Mouse (Mus musculus) neural tube, embryonic 12.5 days (tissue): Measurements from ENCODE around the gene Zfp982. TPM values are rescaled to one million over a fixed set of nuclear protein-coding genes. Genes with fewer than 3 reads are reported as not detected.
A peak's percentile ranks its signal among the peaks of the same experiment; 100 is the strongest.
"Not testable (repeated sequence)": the region's sequence is repeated elsewhere in the genome, so short reads cannot be mapped to it uniquely, and the experiment has no call there.

ENCODE experiments used
- ATAC-seq: fragments of 200-750 bp; cut with Nextera tagmentation; 2 replicates; pipeline ENCODE4 v1.8.0; 2017; ENCODE audit warnings: low read depth, mild to moderate bottlenecking, moderate TSS enrichment, moderate library complexity; ENCODE audit not compliant: low FRiP score
- H3K27ac ChIP-seq: fragments of 300-500 bp; sonication (generic); 2 replicates; pipeline ENCODE4 v1.5.1; 2016
- H3K27me3 ChIP-seq: fragments of 300-500 bp; sonication (generic); replicated peaks from 2 replicates; pipeline ENCODE4 v1.6.1; 2016; ENCODE audit warnings: mild to moderate bottlenecking
- H3K36me3 ChIP-seq: fragments of 300-500 bp; sonication (generic); 2 replicates; pipeline ENCODE4 v1.6.1; 2016; ENCODE audit warnings: mild to moderate bottlenecking
- H3K4me1 ChIP-seq: fragments of 300-500 bp; sonication (generic); 2 replicates; pipeline ENCODE4 v1.6.1; 2016
- H3K4me2 ChIP-seq: fragments of 300-500 bp; sonication (generic); replicated peaks from 2 replicates; pipeline ENCODE4 v1.6.1; 2016; ENCODE audit warnings: mild to moderate bottlenecking
- H3K4me3 ChIP-seq: fragments of 300-500 bp; sonication (generic); 2 replicates; pipeline ENCODE4 v1.5.1; 2016
- H3K9ac ChIP-seq: fragments of 300-500 bp; sonication (generic); 2 replicates; pipeline ENCODE4 v1.6.1; 2016; ENCODE audit warnings: mild to moderate bottlenecking
- H3K9me3 ChIP-seq: fragments of 300-500 bp; sonication (generic); 2 replicates; pipeline ENCODE4 v1.6.1; 2016; ENCODE audit warnings: mild to moderate bottlenecking
- WGBS: fragments of 180-500 bp; shearing (Covaris S2); methylation state at CpG from one replicate; pipeline ENCODE4 v1.1.7; 2016; 5-methylcytosine and 5-hydroxymethylcytosine counted together
- polyA plus RNA-seq: library from polyadenylated mRNA; unstranded; fragments of >200 nt; fragmentation: Nextera tagmentation; extraction: Ambion mirVana; gene quantifications from 2 replicates; pipeline ENCODE4 v1.2.1, GENCODE M21; 2016

The Zfp982 gene
- polyA plus RNA-seq = 6.3 and 7.7 TPM in 2 replicates

DNA sequence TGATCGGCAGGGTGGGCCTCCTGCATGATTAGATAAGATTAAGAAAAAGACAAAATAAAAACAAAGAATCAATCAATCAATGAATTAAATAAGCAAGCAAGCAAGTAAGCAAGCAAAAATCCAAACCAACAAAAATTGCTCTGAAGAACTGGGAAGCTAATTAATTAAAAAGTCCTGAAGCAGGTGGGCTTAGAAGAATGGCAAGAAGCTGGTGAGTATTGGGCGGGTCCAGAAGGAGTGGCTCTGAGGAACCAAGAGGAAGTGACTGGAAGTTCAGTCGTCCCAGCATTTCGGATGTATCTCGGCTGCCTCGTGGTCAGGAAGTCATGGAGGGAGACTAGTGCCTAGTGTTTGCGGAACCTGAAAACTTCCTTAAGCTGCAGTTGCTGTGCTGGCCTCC, at the start of gene Zfp982:
TSS of gene Zfp982 (plus strand) at position 301 of the 400 bp plus-strand sequence.
- H3K4me1 ChIP-seq, H3K36me3 ChIP-seq, H3K4me3 ChIP-seq, H3K4me2 ChIP-seq, ATAC-seq, H3K9ac ChIP-seq, H3K27ac ChIP-seq, H3K27me3 ChIP-seq: not testable (repeated sequence)
- H3K9me3 ChIP-seq = peaks cover 33% of the 10 kb centered on the region
- WGBS = 88% methylated on average over 7 of the region's 7 CpGs

DNA sequence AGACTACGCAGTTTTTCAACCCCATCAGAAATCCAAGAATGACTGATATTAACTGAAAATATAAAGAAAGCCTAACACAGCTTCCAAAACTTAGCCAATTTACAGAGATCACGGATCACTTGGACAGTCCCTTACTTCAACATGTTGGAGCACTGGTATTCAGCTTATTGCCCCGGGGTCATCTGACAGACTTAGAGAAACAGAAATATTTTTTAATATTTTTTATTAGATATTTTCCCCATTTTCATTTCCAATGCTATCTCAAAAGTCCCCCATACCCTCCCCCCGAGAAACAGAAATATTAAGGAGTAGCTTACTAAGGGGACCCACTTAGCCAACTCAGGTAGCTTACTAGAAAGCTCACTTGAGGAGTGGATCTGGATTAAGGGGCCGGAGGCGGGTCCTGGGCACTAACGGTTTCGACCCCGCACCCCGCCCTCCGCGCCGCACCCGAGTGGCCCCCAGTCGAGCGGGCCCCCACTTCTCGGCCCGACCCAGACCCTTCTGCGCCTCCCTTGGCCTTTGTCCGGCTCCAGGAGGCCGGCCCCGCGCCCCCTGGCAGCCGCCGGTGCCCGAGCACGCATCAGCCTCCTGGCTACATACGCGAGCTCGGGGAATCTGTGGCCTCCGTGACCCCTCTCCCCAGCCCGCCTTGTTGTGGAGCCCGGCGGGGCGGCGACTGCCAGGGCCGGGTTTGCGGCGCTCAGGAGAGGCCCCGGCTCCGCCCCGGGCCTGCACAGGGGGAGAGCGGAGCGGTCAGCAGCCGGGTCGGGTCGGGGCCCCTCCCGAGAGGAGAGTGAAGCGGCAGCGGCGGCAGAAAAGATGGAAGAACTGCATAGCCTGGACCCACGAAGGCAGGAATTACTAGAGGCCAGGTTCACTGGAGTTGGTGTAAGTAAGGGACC, 49.3 kb upstream of the Zfp982 start:
- Histone ChIP-seq H3K9ac (peak overlapping the region; percentile 83), H3K4me2 (peak overlapping the region; percentile 88), H3K4me3 (peak overlapping the region; percentile 52)
- not testable (repeated sequence) for H3K36me3 ChIP-seq, H3K27ac ChIP-seq, H3K9me3 ChIP-seq, H3K4me1 ChIP-seq, H3K27me3 ChIP-seq
- WGBS = 6% methylated on average over 52 of the region's 52 CpGs
- ATAC-seq = peak; percentile 98

DNA sequence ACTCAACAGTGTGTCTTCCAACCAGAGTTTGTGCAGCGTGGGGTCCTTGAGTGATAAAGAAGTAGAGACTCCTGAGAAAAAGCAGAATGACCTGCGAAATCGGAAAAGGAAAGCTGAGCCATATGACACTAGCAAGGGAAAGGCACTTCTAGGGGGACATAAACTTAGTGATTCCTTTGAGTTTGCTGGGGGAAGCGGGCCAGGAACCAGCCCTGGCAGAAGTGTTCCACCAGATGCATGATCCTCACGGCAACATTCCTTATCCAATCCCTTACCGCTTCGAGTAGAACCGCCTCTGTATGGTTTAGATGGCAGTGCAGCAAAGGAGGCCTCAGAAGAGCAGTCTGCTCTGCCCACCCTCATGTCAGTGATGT, 48.7 kb upstream of the Zfp982 start:
- peak overlapping the region; percentile 83; the same call in 1 of the 2 replicates for H3K9ac ChIP-seq

DNA sequence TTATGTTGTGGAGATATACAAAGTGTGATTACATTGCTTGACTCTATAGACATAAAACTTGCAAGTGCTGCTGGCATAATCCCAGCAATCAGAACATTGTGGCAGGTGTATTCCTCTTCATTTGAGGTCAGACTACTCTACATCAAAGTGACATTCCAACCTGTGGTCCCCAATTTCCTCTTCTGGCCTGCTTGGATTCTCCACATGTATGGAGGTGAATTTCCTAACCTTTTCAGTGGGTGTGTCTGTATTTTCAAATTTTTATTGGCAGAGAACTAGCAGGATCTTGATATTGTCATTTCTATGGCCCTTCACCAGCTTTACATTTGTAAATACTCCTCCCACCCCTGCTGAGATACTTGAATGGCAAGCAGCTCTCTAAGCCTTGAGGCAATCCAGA, 46.8 kb upstream of the Zfp982 start:
- not testable (repeated sequence) for H3K27ac ChIP-seq, H3K4me3 ChIP-seq, H3K9me3 ChIP-seq, H3K9ac ChIP-seq, H3K36me3 ChIP-seq, H3K27me3 ChIP-seq, H3K4me2 ChIP-seq, H3K4me1 ChIP-seq, ATAC-seq

More for the DNA sequence above, 48.7 kb upstream of the Zfp982 start:
- not testable (repeated sequence) for H3K4me1 ChIP-seq, H3K27ac ChIP-seq, H3K27me3 ChIP-seq, H3K9me3 ChIP-seq, H3K36me3 ChIP-seq
- peak overlapping the region; percentile 52 for H3K4me3 ChIP-seq
- WGBS = 41% methylated on average over 8 of the region's 8 CpGs
- peak; percentile 31; the same call in 1 of the 2 replicates for ATAC-seq
- H3K4me2 ChIP-seq = peak overlapping the region; percentile 88

DNA sequence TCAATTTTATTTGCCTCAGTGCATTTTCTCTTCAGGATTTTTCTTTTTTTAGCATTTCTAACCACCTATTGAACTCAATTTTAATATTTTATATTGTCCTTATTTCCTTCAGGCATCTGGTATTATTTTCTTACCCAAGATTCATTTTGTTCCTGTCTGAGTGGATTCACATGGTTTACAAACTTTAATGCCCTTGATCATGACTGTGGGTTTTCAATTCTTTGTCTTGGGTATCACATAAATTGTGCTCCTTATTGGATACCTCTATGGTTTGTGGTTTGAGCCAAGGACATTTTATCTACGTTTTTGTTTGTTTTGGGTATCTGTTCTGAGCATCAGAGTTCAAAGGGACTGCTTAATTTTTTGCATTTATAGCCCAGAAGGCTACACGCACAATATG, 43.9 kb upstream of the Zfp982 start:
- 71% methylated on average over 2 of the region's 2 CpGs for WGBS
- ATAC-seq = no peak
- H3K9me3 ChIP-seq = peaks cover 9% of the 10 kb centered on the region; the same call in 1 of the 2 replicates

DNA sequence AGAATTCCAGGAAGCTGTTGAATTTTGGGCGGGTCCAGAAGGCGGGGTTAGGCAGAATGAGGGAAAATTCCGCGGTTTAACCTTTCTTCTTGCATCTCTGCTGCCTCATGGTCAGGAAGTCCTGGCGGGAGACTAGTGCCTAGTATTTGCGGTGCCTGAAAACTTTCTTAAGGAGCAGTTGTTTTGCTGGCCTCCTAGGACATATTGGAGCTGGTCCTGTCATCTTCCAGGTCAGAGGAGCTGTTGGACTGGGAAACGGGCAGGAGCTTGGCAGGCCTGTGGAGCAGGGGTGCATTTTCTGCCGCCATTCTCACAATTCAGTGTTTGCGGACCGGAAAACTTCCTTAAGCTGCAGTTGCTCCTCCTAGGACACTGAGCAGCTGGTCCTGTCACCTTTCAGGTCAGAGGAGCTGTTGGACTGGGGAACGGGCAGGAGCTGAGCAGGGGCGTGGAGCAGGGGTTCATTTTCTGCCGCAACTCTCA, 43.1 kb upstream of the Zfp982 start:
- WGBS = 34% methylated on average over 13 of the region's 13 CpGs
- H3K4me2 ChIP-seq = peak overlapping the region; percentile 32
- H3K27me3 ChIP-seq = no peaks in the 10 kb centered on the region
- no peaks in the 10 kb centered on the region for H3K36me3 ChIP-seq
- H3K4me3 ChIP-seq = 0 out of 2 replicates have a peak overlapping the region, but pooled peaks have one; percentile 2
- no peak for ATAC-seq
- H3K4me1 ChIP-seq = no peaks in the 10 kb centered on the region
- H3K9ac ChIP-seq = no peak overlapping the region
- peaks cover 9% of the 10 kb centered on the region; the same call in 1 of the 2 replicates for H3K9me3 ChIP-seq
- no peak overlapping the region for H3K27ac ChIP-seq

More for the DNA sequence above, 43.9 kb upstream of the Zfp982 start:
- Histone ChIP-seq H3K27ac (no peak overlapping the region), H3K36me3 (no peaks in the 10 kb centered on the region), H3K4me3 (no peak overlapping the region), H3K4me2 (no peak overlapping the region), H3K9ac (no peak overlapping the region), H3K4me1 (no peaks in the 10 kb centered on the region), H3K27me3 (no peaks in the 10 kb centered on the region)

DNA sequence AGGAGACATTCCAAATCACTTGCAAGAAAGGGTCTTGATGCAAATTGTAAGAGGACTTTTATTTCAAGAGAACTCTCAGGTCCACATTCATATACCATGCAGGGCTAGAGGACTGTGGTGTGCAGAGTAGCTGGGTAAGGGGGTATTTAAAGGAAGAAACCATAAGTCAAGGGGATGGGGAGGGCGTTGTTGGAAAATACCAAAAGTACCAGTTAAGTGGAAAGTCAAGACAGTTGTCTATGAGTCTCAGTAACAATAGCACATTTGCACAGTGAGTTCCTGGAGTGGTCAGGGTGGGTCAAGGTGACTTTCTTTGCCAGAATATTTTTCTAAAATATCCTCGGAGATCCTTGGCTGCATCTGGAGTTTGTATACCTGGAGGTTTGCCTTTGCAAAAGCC, 42.2 kb upstream of the Zfp982 start:
- ATAC-seq, H3K27me3 ChIP-seq, H3K36me3 ChIP-seq, H3K27ac ChIP-seq, H3K4me1 ChIP-seq, H3K4me2 ChIP-seq, H3K4me3 ChIP-seq, H3K9me3 ChIP-seq, H3K9ac ChIP-seq: not testable (repeated sequence)
- WGBS = 72% methylated on average over 2 of the region's 2 CpGs

DNA sequence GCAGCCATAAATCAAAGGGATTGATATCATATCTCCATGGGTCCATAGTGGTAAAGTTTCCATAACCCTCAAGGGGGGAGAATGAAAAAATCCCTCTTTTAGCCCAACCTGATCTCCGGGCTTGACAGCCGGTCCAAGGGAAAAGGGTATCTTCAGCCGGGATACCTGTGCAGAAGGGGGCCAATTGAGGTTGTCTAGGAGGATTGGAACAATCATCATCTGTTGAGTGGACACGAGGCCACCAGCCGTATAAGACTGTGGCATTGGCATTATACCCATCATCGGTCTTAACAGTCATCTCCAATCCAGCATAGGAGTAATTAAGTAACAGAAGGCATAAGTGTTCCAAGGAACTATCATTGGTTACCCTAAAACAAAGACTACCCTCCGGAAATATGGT, 25.0 kb upstream of the Zfp982 start:
- WGBS = 89% methylated on average over 7 of the region's 7 CpGs
- not testable (repeated sequence) for H3K9ac ChIP-seq, ATAC-seq, H3K4me3 ChIP-seq, H3K4me2 ChIP-seq, H3K27ac ChIP-seq, H3K27me3 ChIP-seq, H3K4me1 ChIP-seq, H3K36me3 ChIP-seq
- H3K9me3 ChIP-seq = peaks cover 61% of the 10 kb centered on the region

DNA sequence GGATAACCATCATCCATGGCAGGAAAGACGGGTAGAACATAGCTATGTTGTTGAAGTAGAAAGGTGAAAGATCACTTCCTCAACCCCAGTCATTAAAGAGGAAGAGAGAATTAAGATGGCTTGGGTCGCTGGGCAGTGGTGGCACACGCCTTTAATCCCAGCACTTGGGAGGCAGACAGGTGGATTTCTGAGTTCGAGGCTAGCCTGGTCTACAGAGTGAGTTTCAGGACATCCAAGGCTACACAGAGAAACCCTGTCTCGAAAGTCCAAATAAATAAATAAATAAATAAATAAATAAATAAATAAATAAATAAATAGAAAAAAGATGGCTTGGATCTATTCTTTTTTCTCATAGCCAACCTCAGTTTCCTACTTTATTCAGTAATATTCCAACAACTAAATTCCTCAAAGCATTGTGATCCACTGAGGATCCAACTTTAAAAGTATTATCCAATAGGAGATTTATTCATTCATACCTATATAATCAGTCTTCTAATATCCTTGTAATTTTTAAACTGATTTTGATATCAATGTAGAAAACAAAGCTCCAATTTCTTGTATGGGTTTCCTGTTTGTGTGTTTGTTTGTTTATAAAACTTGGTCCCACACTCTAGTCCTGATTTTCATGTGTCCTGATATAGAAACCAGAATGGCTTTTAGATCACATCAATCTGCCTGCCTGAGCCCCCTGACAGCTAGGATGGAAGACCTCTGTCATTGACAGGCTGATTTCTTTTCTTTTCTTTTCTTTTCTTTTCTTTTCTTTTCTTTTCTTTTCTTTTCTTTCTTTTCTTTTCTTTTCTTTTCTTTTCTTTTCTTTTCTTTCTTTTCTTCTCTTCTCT, 6.8 kb downstream of the Zfp982 start:
- WGBS = 87% methylated on average over 5 of the region's 5 CpGs
- H3K4me3 ChIP-seq, H3K36me3 ChIP-seq, H3K4me2 ChIP-seq, ATAC-seq, H3K27ac ChIP-seq, H3K27me3 ChIP-seq, H3K9ac ChIP-seq, H3K4me1 ChIP-seq: not testable (repeated sequence)
- H3K9me3 ChIP-seq = peaks cover 11% of the 10 kb centered on the region; the same call in 1 of the 2 replicates

DNA sequence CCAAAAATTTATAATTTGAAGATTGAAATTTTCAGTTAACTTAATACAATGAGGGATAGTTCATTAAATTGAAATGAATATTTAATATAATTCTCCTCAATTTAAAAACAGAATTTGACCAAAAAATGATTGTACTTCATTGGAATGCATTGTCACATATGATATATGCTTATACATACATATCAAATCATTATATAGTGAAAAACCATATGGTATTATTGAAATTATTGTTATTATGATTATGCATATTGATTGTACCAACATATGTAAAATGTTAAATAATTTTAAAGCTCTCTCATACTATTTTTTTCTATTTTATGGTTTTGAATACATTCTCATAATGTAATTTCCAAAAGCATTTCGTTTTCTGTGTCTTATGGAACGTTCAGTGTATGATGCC, 17.0 kb downstream of the Zfp982 start:
- Histone ChIP-seq H3K27ac (no peak overlapping the region), H3K4me3 (no peak overlapping the region), H3K36me3 (no peaks in the 10 kb centered on the region), H3K4me1 (no peaks in the 10 kb centered on the region), H3K4me2 (no peak overlapping the region), H3K9ac (no peak overlapping the region), H3K27me3 (no peaks in the 10 kb centered on the region), H3K9me3 (peaks cover 28% of the 10 kb centered on the region)
- no peak for ATAC-seq
- WGBS = 86% methylated on average over 2 of the region's 2 CpGs

DNA sequence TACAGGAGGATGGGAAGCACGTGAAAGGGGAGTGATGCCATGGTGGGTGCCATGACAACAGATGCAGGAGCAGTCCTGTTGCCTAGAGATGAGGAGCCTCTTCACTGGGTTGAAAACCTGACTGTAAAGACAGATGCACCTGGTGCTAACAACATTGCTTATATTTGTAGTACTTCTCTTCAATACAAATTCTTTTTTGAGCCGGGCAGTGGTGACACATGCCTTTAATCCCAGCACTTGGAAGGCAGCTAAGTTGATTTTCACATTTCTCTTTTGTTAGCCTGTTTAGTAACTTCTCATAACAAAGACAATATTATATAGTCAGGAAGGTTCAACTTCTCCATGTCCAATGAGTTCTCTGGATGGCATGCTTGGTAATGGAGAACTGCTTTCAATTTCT, 26.8 kb downstream of the Zfp982 start:
- Histone ChIP-seq H3K9ac (no peak overlapping the region), H3K9me3 (peaks cover 57% of the 10 kb centered on the region), H3K36me3 (no peaks in the 10 kb centered on the region), H3K27ac (no peak overlapping the region), H3K4me3 (no peak overlapping the region), H3K4me1 (no peaks in the 10 kb centered on the region), H3K27me3 (no peaks in the 10 kb centered on the region), H3K4me2 (no peak overlapping the region)
- WGBS = 71% methylated on average over 2 of the region's 2 CpGs
- peak; percentile 38; the same call in 1 of the 2 replicates for ATAC-seq

DNA sequence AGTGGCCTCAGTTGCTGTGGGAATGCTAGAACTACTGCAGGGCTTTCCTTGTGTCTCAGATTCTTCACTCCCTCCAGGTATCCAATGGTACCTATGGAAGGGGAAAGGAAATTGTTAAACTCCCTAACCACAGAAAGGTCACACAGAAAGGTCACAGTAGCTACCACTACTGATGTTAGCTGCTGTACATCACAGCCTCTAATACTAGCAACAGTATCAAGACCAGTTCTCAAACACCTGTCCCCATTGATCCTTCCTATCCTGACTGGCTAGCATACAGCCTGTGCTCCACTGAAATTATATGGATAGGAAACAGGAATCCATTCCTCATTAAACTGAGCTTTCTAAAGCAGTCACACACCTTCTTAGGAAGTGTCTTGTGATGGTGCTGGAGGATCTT, 27.9 kb downstream of the Zfp982 start:
- no peak overlapping the region for H3K9ac ChIP-seq
- H3K4me3 ChIP-seq = no peak overlapping the region
- H3K4me1 ChIP-seq = no peaks in the 10 kb centered on the region
- H3K9me3 ChIP-seq = peaks cover 58% of the 10 kb centered on the region
- H3K27me3 ChIP-seq = no peaks in the 10 kb centered on the region
- ATAC-seq = no peak
- no peak overlapping the region for H3K4me2 ChIP-seq
- H3K36me3 ChIP-seq = no peaks in the 10 kb centered on the region
- H3K27ac ChIP-seq = no peak overlapping the region
